Mouse (Mus musculus): Measurements from ENCODE around the gene Brd2. TPM values are rescaled to one million over a fixed set of nuclear protein-coding genes. Genes with fewer than 3 reads are reported as not detected.
"Not testable (repeated sequence)": the region's sequence is repeated elsewhere in the genome, so short reads cannot be mapped to it uniquely, and the experiment has no call there.

The Brd2 gene
- polyA plus RNA-seq, 1 experiment, result 172 TPM

- WGBS, result 21% methylated on average over 4 of the region's 4 CpGs
- TF ChIP-seq POLR2A (IDR thresholded peaks at IDR 0.05; ENCODE audit: borderline replicate concordance, control insufficient read depth, low read depth, low read length) (no peak), CTCF (IDR thresholded peaks at IDR 0.05; ENCODE audit: control insufficient read depth, insufficient read depth, low read length) (no peak)
- Histone ChIP-seq H3K4me3 (replicated peaks; ENCODE audit: control insufficient read depth, low read depth, low read length) (no peak within 1 kb of the TSS), H3K27ac (ENCODE audit: control insufficient read depth, insufficient read depth, low read depth, low read length, poor library complexity) (peak within 1 kb of the TSS; percentile 63), H3K4me1 (ENCODE audit: control insufficient read depth, insufficient read depth, low read length) (peaks cover under 1% of the 10 kb centered on the region)
Observed at GRCm38 (mm10) chr17:34152923-34153322, 30.5 kb upstream of the Brd2 start, which contains the start of gene H2-DMb1. Gene H2-DMb1 (plus strand): TSS chr17:34153072.

DNA sequence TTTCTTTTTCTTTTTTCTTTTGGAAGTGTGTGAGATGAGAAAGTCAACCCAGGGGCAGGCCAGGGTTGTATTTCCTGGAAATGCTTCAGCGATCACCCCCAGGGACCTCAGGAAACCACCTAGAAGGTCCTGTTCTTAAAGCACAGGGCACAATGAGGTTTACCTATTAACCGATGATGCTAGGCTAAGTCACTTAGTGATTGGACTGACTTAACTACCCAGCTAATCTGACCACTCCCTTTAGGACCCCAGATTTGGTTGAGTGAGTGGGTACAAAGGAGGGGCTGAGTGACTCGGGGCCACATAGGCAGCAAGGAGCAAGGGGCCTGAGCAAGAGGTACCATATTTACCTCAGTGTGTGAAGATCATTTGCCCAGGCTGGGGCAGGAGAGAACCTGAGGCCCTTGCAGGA lies 22.5 kb upstream of the Brd2 start:
- peaks cover 12% of the 10 kb centered on the region for H3K4me1 ChIP-seq (ENCODE audit: control insufficient read depth, insufficient read depth, low read length)
- TF ChIP-seq CTCF (IDR thresholded peaks at IDR 0.05; ENCODE audit: control insufficient read depth, insufficient read depth, low read length) (no peak), POLR2A (IDR thresholded peaks at IDR 0.05; ENCODE audit: borderline replicate concordance, control insufficient read depth, low read depth, low read length) (no peak)
- peak overlapping the region; percentile 32 for H3K4me3 ChIP-seq (replicated peaks; ENCODE audit: control insufficient read depth, low read depth, low read length)
- 47% methylated on average over 3 of the region's 3 CpGs for WGBS
- peak overlapping the region; percentile 27 for H3K27ac ChIP-seq (ENCODE audit: control insufficient read depth, insufficient read depth, low read depth, low read length, poor library complexity)

- H3K4me3 ChIP-seq (replicated peaks; ENCODE audit: control insufficient read depth, low read depth, low read length), result not testable (repeated sequence)
- WGBS, result 73% methylated on average over 4 of the region's 4 CpGs
- H3K4me1 ChIP-seq (ENCODE audit: control insufficient read depth, insufficient read depth, low read length), result peaks cover 12% of the 10 kb centered on the region
- H3K27ac ChIP-seq (ENCODE audit: control insufficient read depth, insufficient read depth, low read depth, low read length, poor library complexity), result peak overlapping the region; percentile 29; the same call in 1 of the 2 replicates
Observed at GRCm38 (mm10) chr17:34144221-34144620, 21.8 kb upstream of the Brd2 start.

DNA sequence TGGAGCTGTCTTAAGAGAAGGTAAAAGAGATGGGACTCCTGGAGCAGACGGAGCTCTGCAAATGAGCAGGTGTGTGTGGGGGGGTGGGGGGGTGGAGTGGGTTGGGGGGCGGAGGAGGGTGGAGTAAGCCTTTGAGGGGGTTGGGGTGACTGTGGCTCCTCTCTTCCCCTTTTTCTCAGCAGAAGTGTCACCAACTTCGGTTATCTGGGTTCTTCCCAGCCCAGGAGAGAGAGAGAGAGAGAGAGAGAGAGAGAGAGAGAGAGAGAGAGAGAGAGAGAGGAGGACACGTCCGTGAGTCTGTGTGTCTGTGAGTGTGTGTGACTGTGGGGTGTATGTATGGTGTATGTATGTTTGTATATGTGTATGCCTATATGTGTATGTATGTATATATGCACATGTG lies 21.0 kb upstream of the Brd2 start:
- 1% methylated on average over 5 of the region's 5 CpGs for WGBS
- H3K4me1 ChIP-seq (ENCODE audit: control insufficient read depth, insufficient read depth, low read length), result peaks cover 12% of the 10 kb centered on the region
- peak overlapping the region; percentile 78 for H3K27ac ChIP-seq (ENCODE audit: control insufficient read depth, insufficient read depth, low read depth, low read length, poor library complexity)
- peak overlapping the region; percentile 50 for H3K4me3 ChIP-seq (replicated peaks; ENCODE audit: control insufficient read depth, low read depth, low read length)
- no peak for TF ChIP-seq POLR2A (IDR thresholded peaks at IDR 0.05; ENCODE audit: borderline replicate concordance, control insufficient read depth, low read depth, low read length)
- no peak for TF ChIP-seq CTCF (IDR thresholded peaks at IDR 0.05; ENCODE audit: control insufficient read depth, insufficient read depth, low read length)

DNA sequence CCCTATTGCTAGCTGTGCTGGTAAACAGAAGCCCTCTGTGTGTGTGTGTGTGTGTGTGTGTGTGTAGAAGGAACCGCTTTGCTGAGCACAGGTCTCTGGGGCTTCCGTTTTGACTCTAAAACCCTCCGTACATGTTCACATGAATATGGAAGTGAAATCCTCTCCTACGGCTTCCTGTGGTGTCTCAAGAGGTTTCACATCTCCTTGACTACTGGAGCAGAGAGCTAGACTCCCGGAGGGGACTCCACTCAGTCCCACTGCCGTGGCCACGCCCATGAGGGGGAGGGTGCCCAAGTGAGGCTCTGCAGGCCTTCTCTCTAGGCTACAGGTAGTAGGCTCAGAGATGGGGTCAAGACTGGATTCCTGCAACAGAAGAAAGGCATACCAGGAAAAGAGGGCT lies 20.6 kb upstream of the Brd2 start, which contains the start of gene H2-DMb2:
TSS of gene H2-DMb2 (plus strand) at position 275 of the 400 bp plus-strand sequence.
- H3K27ac ChIP-seq (ENCODE audit: control insufficient read depth, insufficient read depth, low read depth, low read length, poor library complexity), result peak within 1 kb of the TSS; percentile 78
- H3K4me1 ChIP-seq (ENCODE audit: control insufficient read depth, insufficient read depth, low read length), result peaks cover 12% of the 10 kb centered on the region
- TF ChIP-seq POLR2A (IDR thresholded peaks at IDR 0.05; ENCODE audit: borderline replicate concordance, control insufficient read depth, low read depth, low read length), result no peak
- no peak for TF ChIP-seq CTCF (IDR thresholded peaks at IDR 0.05; ENCODE audit: control insufficient read depth, insufficient read depth, low read length)
- WGBS, result 1% methylated on average over 7 of the region's 7 CpGs
- peak within 1 kb of the TSS; percentile 50 for H3K4me3 ChIP-seq (replicated peaks; ENCODE audit: control insufficient read depth, low read depth, low read length)

- WGBS, result 17% methylated on average over 7 of the region's 7 CpGs
- no peak for TF ChIP-seq POLR2A (IDR thresholded peaks at IDR 0.05; ENCODE audit: borderline replicate concordance, control insufficient read depth, low read depth, low read length)
- TF ChIP-seq CTCF (IDR thresholded peaks at IDR 0.05; ENCODE audit: control insufficient read depth, insufficient read depth, low read length), result no peak
- Histone ChIP-seq H3K4me3 (replicated peaks; ENCODE audit: control insufficient read depth, low read depth, low read length) (no peak overlapping the region), H3K4me1 (ENCODE audit: control insufficient read depth, insufficient read depth, low read length) (peaks cover 11% of the 10 kb centered on the region), H3K27ac (ENCODE audit: control insufficient read depth, insufficient read depth, low read depth, low read length, poor library complexity) (peak overlapping the region; percentile 78)
Observed at GRCm38 (mm10) chr17:34142456-34143010, 20.1 kb upstream of the Brd2 start.

- no peak for TF ChIP-seq CTCF (IDR thresholded peaks at IDR 0.05; ENCODE audit: control insufficient read depth, insufficient read depth, low read length)
- no peak for TF ChIP-seq POLR2A (IDR thresholded peaks at IDR 0.05; ENCODE audit: borderline replicate concordance, control insufficient read depth, low read depth, low read length)
- Histone ChIP-seq H3K4me3 (replicated peaks; ENCODE audit: control insufficient read depth, low read depth, low read length) (no peak overlapping the region), H3K27ac (ENCODE audit: control insufficient read depth, insufficient read depth, low read depth, low read length, poor library complexity) (no peak overlapping the region), H3K4me1 (ENCODE audit: control insufficient read depth, insufficient read depth, low read length) (peaks cover 11% of the 10 kb centered on the region)
- 25% methylated on average over 4 of the region's 4 CpGs for WGBS
Observed at GRCm38 (mm10) chr17:34141448-34141847, 19.0 kb upstream of the Brd2 start.

DNA sequence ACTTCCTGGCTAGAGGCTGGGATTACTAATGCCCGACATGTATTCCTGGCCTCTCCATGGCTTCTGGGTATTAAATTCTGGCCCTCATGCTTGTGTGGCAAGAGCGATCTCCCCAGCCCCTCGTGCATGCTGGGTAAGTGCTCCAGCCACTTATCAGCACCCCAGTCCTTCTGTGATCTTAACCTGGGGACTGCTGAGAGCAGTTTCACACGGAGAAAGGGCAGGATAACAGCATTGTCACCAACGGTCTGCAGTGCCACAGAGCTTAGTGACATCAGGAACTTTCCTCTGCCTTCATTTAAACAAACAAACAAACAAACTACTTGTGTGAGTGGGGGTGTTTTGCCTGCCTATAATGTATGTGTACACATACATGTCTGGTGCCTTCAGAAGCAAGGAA lies 17.8 kb upstream of the Brd2 start:
- Histone ChIP-seq H3K4me3 (replicated peaks; ENCODE audit: control insufficient read depth, low read depth, low read length) (no peak overlapping the region), H3K27ac (ENCODE audit: control insufficient read depth, insufficient read depth, low read depth, low read length, poor library complexity) (no peak overlapping the region), H3K4me1 (ENCODE audit: control insufficient read depth, insufficient read depth, low read length) (peaks cover 12% of the 10 kb centered on the region)
- 64% methylated on average over 5 of the region's 5 CpGs for WGBS
- TF ChIP-seq CTCF (IDR thresholded peaks at IDR 0.05; ENCODE audit: control insufficient read depth, insufficient read depth, low read length) (no peak), POLR2A (IDR thresholded peaks at IDR 0.05; ENCODE audit: borderline replicate concordance, control insufficient read depth, low read depth, low read length) (no peak)

- Histone ChIP-seq H3K4me1 (ENCODE audit: control insufficient read depth, insufficient read depth, low read length) (peaks cover 11% of the 10 kb centered on the region), H3K4me3 (replicated peaks; ENCODE audit: control insufficient read depth, low read depth, low read length) (no peak overlapping the region), H3K27ac (ENCODE audit: control insufficient read depth, insufficient read depth, low read depth, low read length, poor library complexity) (no peak overlapping the region)
- 78% methylated on average over 16 of the region's 16 CpGs for WGBS
- no peak for TF ChIP-seq POLR2A (IDR thresholded peaks at IDR 0.05; ENCODE audit: borderline replicate concordance, control insufficient read depth, low read depth, low read length)
- no peak for TF ChIP-seq CTCF (IDR thresholded peaks at IDR 0.05; ENCODE audit: control insufficient read depth, insufficient read depth, low read length)
Observed at GRCm38 (mm10) chr17:34139416-34139815, 17.0 kb upstream of the Brd2 start.

All from bone marrow, adult 2 months (tissue).